Mouse (Mus musculus) kidney, postnatal 14 days (tissue): Measurements from ENCODE around the gene Lta.
A peak's percentile ranks its signal among the peaks of the same experiment; 100 is the strongest.

ENCODE experiments used
- DNase-seq: peaks from one replicate; pipeline ENCODE4 v3.0.0; 2022; ENCODE audit warnings: mixed read lengths

Lta gene

DNA sequence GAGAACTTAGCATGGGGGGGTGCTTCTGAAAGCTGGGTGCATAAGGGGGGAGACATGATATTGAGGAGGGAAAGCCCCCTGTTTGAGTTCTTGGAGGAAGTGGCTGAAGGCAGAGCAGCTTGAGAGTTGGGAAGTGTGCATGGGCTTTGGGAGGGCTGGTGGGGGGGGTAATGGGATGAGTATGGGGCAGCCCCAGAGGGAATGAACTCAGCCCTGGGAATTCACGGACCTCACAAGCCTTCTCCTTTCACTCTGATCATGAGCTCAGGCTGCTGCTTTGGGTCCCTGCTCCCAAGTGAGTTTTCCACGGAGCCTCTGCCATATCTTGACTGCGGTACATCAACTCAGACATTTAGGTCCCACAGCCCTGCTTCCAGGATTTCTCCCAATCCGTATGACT lies 2.7 kb downstream of the Lta start:
- DNase-seq: no peak

DNA sequence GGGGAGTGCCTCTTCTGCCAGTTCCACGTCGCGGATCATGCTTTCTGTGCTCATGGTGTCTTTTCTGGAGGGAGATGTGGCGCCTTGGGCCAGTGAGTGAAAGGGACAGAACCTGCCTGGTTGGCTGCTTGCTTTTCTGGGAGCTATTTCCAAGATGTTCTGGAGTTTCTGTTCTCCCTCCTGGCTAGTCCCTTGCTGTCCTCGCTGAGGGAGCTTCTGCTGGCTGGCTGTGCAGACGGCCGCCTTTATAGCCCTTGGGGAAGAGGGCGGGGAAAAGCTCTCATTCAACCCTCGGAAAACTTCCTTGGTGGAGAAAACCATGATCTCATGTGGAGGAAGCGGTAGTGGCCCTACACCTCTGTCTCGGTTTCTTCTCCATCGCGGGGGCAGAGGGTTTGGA lies 3.4 kb downstream of the Lta start, which contains the start of gene Tnf:
Tnf (minus strand) TSS at position 221 of the 400 bp plus-strand sequence.
- DNase-seq: peak; percentile 54

DNA sequence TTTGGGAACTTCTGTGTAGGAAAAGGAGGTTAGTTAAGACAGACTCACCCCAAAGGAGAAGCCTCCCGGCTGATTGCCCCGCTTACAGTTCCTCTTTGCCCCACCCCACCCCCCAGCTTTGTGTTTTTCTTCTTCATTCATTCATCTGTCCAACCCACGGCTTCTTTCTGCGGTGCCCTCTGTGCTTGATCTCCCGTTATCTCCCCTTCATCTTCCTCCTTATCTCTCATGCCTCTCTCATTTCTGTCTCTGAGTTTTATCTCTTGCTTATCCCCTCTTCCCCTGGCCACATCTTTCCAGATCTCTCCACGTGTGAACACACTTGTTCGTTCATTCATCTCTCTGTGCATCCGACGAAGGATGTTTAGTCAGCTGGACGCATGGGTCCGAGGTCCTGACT lies 4.0 kb downstream of the Lta start:
- DNase-seq: no peak

DNA sequence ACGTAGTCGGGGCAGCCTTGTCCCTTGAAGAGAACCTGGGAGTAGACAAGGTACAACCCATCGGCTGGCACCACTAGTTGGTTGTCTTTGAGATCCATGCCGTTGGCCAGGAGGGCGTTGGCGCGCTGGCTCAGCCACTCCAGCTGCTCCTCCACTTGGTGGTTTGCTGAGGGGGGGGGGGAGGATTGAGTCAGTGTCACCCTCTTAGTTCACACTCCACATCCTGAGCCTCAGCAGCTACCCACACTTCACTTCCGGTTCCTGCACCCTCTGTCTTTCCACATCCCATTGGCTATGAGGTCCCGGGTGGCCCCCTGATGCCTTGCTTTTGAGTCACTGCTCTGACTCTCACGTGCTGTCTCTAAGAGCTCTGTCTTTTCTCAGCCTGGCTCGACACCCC lies 4.8 kb downstream of the Lta start:
- no peak for DNase-seq

DNA sequence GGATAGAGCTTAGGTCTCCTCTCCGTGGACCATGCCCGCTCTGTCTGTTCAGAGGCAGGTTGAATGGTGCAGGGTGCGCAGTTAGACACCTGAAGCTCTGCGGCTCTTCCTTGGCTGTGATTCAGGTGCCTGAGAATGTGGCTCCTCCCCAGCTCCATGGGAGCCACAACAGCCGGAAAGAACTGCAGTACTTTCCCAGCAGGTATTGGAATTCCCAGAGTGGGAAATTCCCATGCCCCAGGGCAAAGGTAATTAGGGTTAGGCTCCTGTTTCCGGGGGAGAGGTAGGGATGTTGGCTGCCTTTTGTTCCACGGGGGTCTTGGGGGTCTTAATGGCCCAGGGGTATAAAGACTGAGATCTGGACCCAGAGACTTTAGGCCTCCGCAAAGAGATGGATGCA lies 6.2 kb downstream of the Lta start:
- no peak for DNase-seq

DNA sequence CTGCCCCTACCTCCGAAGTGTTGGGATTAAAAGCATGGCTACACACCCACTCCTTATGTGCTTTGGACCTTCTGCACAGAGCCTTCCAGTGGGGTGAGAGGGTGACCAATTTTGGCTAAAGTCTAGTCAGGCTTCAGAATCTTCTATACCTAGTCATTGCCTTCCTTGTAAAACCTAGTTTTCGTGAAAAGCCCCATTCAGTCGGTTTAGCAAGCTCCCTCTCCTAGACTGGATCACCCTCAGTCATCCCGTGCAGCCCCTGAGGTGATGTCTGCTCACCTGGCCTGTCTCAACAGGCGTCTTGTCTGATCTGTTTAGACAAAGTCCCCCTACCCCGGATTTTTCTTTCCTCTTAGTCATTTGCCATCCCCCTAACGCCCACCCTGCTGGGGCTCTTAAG lies 7.1 kb downstream of the Lta start:
- DNase-seq: no peak

DNA sequence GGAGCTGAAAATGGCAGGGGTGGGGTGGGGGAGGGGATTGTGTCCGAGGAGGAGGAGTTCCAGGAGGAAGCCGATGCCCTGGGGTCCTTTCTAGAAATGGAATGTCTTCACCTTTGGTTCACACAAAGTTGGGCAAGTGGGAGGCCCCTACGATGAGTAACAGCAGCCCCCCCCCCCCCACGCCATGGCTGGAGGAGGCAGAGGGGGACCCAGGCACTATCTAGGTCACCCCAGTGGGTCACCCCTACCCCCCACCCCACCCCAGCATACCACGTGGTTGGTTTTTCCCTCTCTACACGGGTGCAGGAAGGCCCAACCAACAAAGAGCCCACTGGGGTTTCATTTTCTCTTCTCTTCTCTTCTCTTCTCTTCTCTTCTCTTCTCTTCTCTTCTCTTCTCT lies 8.0 kb downstream of the Lta start:
- DNase-seq: no peak

DNA sequence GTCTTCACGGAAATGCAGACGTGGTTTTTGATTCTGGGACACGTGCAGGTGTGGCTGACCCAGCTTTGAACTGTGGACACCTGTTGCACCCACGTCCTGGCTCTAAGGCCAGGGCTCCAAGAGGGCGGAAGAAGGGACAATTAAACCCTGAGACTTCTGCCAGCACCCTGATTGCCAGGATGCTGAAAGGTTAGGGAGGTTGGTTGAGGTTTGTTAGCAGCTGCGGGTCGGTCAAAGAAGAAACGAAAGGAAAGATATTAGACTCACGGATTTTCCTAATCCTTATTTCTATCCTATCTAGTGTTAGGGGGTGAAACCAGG lies 8.9 kb downstream of the Lta start:
- DNase-seq: no peak

DNA sequence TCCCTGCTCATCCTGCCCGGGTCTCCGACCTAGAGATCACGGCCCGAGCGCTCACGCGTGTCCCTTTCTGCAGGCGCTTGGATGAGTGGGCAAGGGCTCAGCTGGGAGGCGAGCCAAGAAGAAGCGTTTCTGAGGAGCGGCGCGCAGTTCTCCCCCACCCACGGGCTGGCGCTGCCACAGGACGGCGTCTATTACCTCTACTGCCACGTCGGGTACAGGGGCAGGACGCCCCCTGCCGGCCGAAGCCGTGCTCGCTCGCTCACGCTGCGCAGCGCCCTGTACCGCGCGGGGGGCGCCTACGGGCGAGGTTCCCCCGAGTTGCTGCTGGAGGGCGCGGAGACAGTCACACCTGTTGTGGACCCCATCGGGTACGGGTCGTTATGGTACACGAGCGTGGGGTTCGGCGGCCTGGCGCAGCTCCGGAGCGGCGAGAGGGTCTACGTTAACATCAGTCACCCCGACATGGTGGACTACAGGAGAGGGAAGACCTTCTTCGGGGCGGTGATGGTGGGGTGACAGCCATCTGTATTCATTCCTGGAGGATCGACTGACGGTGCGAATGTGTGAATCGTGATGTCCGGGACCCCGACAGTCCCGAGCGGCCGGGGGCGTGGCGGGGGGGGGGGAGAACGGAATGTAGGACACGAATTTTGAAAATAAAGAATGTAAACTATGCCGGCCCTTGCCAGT lies 9.4 kb downstream of the Lta start:
- peak; percentile 84 for DNase-seq

DNA sequence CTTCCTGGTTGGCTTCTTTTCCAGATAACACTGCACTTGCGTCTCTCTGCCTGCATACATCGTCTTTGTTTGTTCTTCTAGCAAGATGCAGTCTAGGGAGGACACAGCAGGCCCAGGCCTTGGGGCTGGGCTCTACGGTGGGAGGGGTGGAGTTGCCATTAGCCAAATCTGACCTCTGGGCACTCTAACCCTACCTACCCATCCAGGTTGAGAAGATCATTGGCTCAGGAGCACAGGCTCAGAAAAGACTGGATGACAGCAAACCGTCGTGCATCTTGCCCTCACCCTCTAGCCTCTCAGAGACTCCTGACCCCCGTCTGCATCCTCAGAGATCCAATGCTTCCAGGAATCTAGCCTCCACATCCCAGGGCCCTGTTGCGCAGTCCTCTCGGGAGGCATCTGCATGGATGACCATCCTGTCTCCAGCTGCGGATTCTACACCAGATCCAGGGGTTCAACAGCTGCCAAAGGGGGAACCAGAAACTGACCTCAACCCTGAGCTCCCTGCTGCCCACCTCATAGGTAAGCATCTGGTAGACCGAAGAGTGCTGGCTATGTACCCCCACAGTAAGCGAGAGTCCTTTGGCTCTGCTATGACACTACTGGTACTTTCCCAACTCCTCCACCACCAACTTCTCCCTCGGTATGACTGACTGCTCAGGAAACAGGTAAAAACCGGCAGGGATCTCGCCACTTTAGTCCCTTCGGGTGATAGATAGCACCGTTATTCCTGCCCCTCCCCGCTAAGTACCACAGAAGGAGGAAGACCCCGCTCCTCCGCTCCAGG lies 10.1 kb downstream of the Lta start:
- DNase-seq: no peak

DNA sequence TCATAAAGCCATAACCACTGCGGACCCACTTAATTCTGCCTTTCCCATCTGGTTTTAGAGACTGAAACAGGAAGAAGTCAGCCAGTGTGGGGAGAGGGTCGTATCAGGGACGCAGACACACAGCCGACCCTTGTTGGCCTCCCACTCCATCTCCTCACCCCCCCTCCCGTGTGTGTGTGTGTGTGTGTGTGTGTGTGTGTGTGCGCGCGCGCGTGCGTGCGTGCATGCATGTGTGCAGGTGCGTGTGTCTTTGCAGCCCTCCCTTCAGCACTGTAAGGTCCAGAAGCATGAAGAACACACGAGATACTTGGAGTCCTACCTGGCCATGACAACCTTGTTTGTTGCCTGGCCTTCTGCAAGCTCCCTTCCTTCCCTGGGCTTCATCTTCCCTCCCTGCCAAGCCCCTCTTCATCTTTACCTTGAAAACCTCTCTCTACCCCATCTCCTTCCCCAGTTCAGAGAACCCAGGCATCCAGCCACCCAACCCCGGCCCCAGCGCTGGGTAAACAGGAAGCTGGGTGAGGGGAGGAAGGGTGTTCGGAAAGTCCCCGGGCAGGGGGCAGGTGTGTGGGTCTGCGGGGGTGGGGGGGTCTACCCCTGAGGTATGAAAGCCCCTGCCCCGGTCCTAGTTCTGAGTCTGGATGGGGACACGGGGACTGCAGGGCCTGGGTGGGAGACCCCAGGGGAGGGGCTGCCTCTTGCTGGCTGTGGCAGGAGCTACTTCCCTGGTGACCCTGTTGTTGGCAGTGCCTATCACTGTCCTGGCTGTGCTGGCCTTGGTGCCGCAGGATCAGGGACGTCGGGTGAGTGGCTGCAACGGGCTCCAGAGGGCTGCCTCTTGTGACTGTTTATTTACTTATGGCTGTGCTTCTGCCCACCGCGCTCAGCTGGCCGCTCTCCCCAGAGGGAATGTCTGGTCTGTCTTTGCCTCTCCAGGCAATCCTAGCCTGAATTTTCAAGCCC lies 11.0 kb downstream of the Lta start, which contains the start of gene Ltb:
Ltb (plus strand) TSS at position 559 of the 963 bp plus-strand sequence.
- no peak for DNase-seq

DNA sequence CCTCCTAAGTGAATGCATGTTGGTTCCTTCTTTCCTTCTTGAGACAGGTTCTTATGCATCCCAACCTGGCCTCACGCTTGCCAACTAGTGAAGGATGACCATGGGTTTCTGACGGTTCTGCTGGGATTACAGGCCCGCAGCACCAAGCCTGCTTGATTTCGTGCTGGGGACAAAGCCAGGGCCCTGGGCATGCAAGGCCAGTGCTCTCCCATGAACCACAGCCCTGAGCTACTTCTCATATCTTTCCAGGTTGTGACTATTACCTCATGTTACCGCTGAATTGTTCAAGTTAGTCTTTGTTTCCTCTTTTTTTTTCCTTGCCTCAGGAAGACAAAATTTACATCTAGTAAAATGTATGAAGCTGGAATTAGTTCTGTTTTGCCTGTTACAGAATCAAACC lies 12.2 kb downstream of the Lta start:
- no peak for DNase-seq

DNA sequence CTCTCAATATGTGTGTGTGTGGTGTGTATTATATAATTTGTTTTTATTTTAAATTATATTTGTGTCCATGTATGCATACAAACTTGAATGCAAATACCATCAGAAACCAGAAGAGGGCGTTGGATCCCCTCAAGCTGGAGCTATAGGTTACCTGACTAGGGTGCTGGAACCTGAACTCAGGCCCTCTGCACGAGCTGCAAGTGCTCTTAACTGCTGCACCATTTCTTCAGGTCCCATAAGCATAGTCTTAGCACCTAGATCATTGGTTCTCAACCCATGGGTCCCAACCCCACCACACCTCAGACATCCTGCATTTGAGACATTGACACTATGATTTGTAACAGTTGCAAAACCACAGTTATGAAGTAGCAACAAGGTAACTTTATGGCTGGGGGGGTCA lies 13.4 kb downstream of the Lta start:
- no peak for DNase-seq

DNA sequence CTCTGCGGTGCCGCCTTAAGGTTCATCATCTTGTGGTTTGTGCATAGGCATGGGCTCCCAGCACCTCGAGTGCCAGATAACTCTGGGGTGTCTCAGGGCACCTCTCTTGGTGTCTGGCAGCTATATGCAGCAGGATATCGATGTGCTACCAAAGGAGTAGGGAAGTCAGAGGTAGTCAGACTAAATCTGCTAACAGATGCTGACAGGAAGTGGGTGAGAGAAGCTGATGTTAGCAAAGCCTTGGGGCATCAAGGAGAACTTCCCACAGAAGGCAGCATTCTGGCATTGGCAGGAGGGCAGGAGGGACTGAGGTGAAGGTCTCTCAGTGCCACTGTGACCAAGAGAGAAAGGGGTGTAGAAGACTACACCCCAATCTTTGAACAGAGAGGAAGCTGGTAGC lies 15.1 kb downstream of the Lta start:
- no peak for DNase-seq

DNA sequence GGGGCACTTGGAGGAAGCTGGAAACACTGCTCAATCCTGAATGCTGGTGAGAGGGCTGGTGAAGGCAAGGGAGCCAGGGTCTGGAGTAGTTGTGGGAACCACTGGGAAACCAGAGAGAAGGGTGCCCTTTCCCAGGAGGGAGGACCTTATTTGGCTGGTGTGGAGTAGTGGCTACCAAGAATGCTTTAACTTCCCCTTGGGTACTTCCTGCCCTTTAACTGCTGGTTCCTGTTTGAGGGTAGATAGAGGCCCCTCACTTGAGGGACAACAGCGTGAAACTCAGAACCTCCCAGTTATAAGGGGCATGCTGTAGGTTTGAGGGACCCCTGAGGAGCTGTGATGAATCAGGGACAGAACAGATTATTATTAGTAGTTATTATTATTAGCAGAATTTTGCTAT lies 16.0 kb downstream of the Lta start:
- no peak for DNase-seq

DNA sequence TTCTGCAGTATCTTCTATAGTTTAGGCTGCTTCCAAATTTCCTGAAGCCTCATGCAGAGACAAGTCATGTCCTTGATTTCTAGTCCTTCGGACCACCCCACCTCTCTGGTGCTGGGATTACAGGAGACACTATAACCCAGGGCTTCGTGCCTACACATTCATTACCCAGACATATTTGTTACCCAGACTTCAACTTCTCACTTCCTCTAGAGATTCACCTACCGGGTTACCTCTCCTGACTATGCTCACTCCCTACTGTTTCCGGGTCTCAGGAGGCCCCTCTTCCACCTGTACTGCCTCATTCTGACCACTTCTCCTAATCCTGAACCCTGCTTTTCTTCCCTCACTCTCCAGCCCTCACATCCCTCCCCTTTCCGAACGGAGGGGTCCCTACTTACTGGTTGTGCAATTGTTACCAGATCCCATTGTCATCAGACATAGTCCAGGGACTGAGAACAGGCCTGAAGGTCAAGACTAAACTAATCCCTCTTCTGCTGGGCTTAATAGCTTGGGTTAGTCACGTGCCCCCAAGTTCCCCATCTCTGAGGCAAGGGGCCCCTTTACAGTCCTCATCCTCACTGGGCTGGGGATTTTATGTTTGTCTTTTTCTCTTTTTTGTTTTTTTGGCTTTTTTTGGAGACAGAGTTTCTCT lies 17.1 kb downstream of the Lta start, which contains the start of gene Lst1:
Lst1 (minus strand) TSS at position 481 of the 652 bp plus-strand sequence.
- DNase-seq: no peak

DNA sequence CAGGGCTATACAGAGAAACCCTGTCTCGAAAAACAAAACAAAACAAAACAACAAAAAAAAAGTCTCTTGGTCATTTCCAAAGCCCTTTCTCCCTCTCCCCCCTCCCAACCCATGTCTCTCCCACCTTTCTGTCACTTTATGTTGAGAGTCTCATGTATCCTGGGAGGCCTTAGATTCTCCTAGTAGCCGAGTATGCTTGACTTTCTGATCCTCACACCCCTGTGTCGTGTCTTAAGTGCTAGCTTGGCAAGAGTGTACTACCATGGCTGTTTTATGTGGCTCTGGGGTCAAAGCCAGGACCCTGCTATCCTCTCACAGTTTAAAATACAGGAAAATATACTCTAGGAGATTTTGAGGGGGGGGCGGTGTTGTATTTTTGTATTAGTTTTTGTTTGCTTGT lies 17.8 kb downstream of the Lta start:
- DNase-seq: no peak

DNA sequence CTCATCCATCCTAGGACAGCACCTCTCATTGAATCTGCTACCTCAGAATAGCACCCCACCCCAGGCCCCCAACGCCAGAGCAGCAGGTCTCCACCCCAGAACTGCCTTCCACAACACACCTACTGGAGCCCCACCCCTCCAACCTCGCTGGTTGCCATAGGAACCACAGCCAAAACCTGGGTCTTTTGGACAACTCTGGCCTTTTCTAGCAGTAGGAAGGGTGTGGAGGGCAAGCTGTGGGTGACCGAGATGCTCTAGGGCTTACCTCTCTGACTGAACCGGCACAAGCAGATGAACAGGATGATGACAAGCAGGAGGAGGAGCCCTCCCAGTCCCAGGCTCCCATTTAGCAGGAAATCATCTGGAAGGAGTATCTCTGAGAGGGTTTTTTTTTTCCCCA lies 18.5 kb downstream of the Lta start:
- DNase-seq: no peak

DNA sequence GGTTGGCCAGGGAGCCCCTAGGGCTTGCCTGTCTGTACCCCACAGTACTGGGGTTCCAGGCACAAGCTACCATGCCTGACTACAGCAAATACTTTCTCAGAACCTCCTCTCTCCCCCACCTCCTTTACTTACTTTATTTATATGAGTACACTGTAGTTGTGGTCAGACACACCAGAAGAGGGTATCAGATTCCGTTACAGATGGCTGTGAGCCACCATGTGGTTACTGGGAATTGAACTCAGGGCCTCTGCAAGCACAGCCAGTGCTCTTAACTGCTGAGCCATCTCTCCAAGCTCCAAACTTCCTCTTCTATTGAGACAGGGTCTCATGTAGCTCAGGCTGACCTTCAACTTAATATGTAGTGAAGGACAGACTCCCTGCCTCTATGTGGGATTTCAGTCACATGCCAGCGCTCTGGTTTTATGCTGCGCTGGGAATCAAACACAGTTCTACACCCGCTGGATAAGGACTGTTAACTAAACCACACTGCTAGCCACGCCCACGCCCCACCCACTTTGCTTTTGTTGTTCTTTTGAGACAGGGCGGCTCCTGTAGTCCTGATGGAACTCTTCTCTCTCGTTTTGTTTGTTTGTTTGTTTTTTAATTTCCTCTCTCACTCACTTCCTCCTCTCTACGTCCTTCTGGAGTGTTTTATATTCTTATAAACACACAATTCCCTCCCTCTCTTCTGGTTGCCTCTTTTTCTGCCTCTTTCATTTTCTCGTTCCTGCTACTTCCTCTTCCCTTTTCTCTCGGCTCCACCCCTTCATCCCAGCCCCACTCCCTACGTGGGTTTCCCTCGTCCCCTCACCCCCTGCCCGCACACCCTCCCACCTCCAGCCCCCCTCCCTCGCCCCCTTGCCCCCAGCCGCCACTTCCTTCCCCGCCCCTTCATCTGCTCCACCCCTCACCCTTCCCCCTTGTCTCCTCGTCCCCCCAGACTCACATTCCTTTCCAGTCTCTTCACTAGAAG lies 19.2 kb downstream of the Lta start:
- peak; percentile 82 for DNase-seq

DNA sequence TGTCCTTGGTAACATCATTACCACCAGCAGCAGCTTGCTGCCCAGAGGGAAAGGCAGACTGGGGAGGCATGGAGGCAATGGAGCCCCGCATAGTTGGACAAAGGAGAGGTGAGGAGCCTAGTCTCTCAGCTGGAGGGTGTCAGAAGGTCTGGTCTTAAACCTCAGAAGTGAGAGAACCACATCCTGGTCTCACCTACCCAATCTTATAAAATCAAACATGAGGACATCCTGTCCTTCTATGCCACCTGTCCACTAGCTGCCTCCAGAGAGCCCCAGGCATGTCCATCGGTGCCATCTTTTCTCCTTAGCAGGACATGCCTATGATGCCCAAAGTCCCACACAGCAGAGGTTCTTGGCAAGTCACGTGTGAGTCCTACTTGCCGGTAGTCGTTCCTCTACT lies 25.1 kb downstream of the Lta start:
- no peak for DNase-seq

DNA sequence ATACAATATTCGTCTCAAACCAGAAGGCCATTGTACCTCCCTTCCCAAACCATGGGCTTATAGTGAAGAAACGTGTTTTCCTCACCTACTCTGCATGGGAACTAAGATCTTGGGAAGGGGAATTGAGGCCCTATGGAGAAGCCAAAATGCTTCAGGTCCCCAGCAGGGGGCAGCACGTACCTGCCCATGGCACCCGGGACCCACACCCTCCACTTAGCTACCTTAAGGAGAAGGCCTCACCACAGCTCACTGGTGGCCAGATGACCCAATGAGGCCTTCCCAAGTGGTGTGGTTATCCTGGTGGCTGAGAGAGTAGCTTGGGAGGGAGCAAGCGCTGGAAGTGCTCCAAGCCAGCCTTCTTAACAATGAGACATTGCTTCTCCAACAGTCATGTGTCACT lies 26.6 kb downstream of the Lta start:
- peak; percentile 79 for DNase-seq

DNA sequence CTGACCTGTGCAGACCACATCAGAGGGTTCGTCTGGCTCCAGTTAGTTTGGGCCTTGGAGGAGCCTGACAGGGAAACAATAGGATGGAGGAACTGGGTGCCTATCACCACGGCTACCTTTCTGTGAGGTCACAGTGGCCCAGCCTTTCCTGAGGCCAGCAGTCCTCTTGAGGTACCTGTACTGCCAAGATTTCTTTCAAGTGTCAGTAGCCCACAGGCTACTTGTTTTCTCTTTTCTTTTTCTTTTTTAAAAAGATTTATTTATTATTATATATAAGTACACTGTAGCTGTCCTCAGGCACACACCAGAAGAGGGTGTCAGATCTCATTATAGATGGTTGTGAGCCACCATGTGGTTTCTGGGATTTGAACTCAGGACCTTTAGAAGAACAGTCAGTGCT lies 29.2 kb downstream of the Lta start, which contains the start of gene Aif1:
Aif1 (minus strand) TSS at position 101 of the 400 bp plus-strand sequence.
- no peak for DNase-seq
